Mouse (Mus musculus): Measurements from ENCODE around the gene Arl10. TPM values are rescaled to one million over a fixed set of nuclear protein-coding genes. Genes with fewer than 3 reads are reported as not detected.

Gene Arl10
- polyA plus RNA-seq, 1 experiment: 11.5 TPM

- TF ChIP-seq GATA1 (IDR thresholded peaks at IDR 0.05; ENCODE audit: borderline replicate concordance, low read length) (no peak), FLI1 (IDR thresholded peaks at IDR 0.05; ENCODE audit: low read length) (no peak)
- Histone ChIP-seq H3K9me3 (no peaks in the 10 kb centered on the region), H3K27me3 (replicated peaks) (no peaks in the 10 kb centered on the region), H3K36me3 (replicated peaks; ENCODE audit: low read length) (peaks cover 81% of the 10 kb centered on the region), H3K4me3 (replicated peaks) (peak overlapping the region; percentile 34), H3K4me1 (peaks cover 21% of the 10 kb centered on the region)
Observed at GRCm38 (mm10) chr13:54596107-54596690, 21.4 kb downstream of the Arl10 start.

- H3K36me3 ChIP-seq (replicated peaks; ENCODE audit: low read length): peaks cover 84% of the 10 kb centered on the region
- TF ChIP-seq GATA1 (IDR thresholded peaks at IDR 0.05; ENCODE audit: borderline replicate concordance, low read length): no peak
- no peak for TF ChIP-seq FLI1 (IDR thresholded peaks at IDR 0.05; ENCODE audit: low read length)
- H3K27me3 ChIP-seq (replicated peaks): no peaks in the 10 kb centered on the region
- no peak overlapping the region for H3K4me3 ChIP-seq (replicated peaks)
- H3K9me3 ChIP-seq: no peaks in the 10 kb centered on the region
- H3K4me1 ChIP-seq: peaks cover 15% of the 10 kb centered on the region
Observed at GRCm38 (mm10) chr13:54596870-54597269, 22.1 kb downstream of the Arl10 start.

- H3K36me3 ChIP-seq (replicated peaks; ENCODE audit: low read length): peaks cover 77% of the 10 kb centered on the region
- no peaks in the 10 kb centered on the region for H3K27me3 ChIP-seq (replicated peaks)
- H3K4me3 ChIP-seq (replicated peaks): no peak overlapping the region
- no peak for TF ChIP-seq FLI1 (IDR thresholded peaks at IDR 0.05; ENCODE audit: low read length)
- no peak for TF ChIP-seq GATA1 (IDR thresholded peaks at IDR 0.05; ENCODE audit: borderline replicate concordance, low read length)
- H3K4me1 ChIP-seq: peaks cover 16% of the 10 kb centered on the region
- H3K9me3 ChIP-seq: no peaks in the 10 kb centered on the region
Observed at GRCm38 (mm10) chr13:54598622-54599143, 23.9 kb downstream of the Arl10 start.

- H3K4me1 ChIP-seq: peaks cover 18% of the 10 kb centered on the region
- TF ChIP-seq GATA1 (IDR thresholded peaks at IDR 0.05; ENCODE audit: borderline replicate concordance, low read length) (no peak), FLI1 (IDR thresholded peaks at IDR 0.05; ENCODE audit: low read length) (no peak)
- H3K36me3 ChIP-seq (replicated peaks; ENCODE audit: low read length): peaks cover 67% of the 10 kb centered on the region
- no peak overlapping the region for H3K4me3 ChIP-seq (replicated peaks)
- no peaks in the 10 kb centered on the region for H3K27me3 ChIP-seq (replicated peaks)
- no peaks in the 10 kb centered on the region for H3K9me3 ChIP-seq
Observed at GRCm38 (mm10) chr13:54602639-54603111, 27.9 kb downstream of the Arl10 start.

GRCm38 (mm10) chr13:54603501-54603900 lies 28.7 kb downstream of the Arl10 start:
- peaks cover 18% of the 10 kb centered on the region for H3K4me1 ChIP-seq
- TF ChIP-seq GATA1 (IDR thresholded peaks at IDR 0.05; ENCODE audit: borderline replicate concordance, low read length) (no peak), FLI1 (IDR thresholded peaks at IDR 0.05; ENCODE audit: low read length) (no peak)
- H3K9me3 ChIP-seq: no peaks in the 10 kb centered on the region
- no peak overlapping the region for H3K4me3 ChIP-seq (replicated peaks)
- H3K36me3 ChIP-seq (replicated peaks; ENCODE audit: low read length): peaks cover 59% of the 10 kb centered on the region
- no peaks in the 10 kb centered on the region for H3K27me3 ChIP-seq (replicated peaks)

- H3K36me3 ChIP-seq (replicated peaks; ENCODE audit: low read length): peaks cover 52% of the 10 kb centered on the region
- no peaks in the 10 kb centered on the region for H3K27me3 ChIP-seq (replicated peaks)
- TF ChIP-seq GATA1 (IDR thresholded peaks at IDR 0.05; ENCODE audit: borderline replicate concordance, low read length): no peak
- no peak for TF ChIP-seq FLI1 (IDR thresholded peaks at IDR 0.05; ENCODE audit: low read length)
- peaks cover 25% of the 10 kb centered on the region for H3K4me1 ChIP-seq
- no peaks in the 10 kb centered on the region for H3K9me3 ChIP-seq
- no peak overlapping the region for H3K4me3 ChIP-seq (replicated peaks)
Observed at GRCm38 (mm10) chr13:54604221-54604620, 29.4 kb downstream of the Arl10 start.

GRCm38 (mm10) chr13:54605426-54605825 lies 30.6 kb downstream of the Arl10 start:
- H3K27me3 ChIP-seq (replicated peaks): no peaks in the 10 kb centered on the region
- H3K4me3 ChIP-seq (replicated peaks): no peak overlapping the region
- peaks cover 32% of the 10 kb centered on the region for H3K4me1 ChIP-seq
- no peak for TF ChIP-seq GATA1 (IDR thresholded peaks at IDR 0.05; ENCODE audit: borderline replicate concordance, low read length)
- TF ChIP-seq FLI1 (IDR thresholded peaks at IDR 0.05; ENCODE audit: low read length): no peak
- H3K9me3 ChIP-seq: no peaks in the 10 kb centered on the region
- peaks cover 45% of the 10 kb centered on the region for H3K36me3 ChIP-seq (replicated peaks; ENCODE audit: low read length)

GRCm38 (mm10) chr13:54607204-54607603 lies 32.4 kb downstream of the Arl10 start:
- Histone ChIP-seq H3K9me3 (no peaks in the 10 kb centered on the region), H3K36me3 (replicated peaks; ENCODE audit: low read length) (peaks cover 35% of the 10 kb centered on the region), H3K27me3 (replicated peaks) (no peaks in the 10 kb centered on the region), H3K4me1 (peaks cover 44% of the 10 kb centered on the region), H3K4me3 (replicated peaks) (no peak overlapping the region)
- no peak for TF ChIP-seq GATA1 (IDR thresholded peaks at IDR 0.05; ENCODE audit: borderline replicate concordance, low read length)

GRCm38 (mm10) chr13:54608002-54608401 lies 33.2 kb downstream of the Arl10 start:
- Histone ChIP-seq H3K4me3 (replicated peaks) (no peak overlapping the region), H3K9me3 (no peaks in the 10 kb centered on the region), H3K4me1 (peaks cover 44% of the 10 kb centered on the region), H3K36me3 (replicated peaks; ENCODE audit: low read length) (peaks cover 34% of the 10 kb centered on the region), H3K27me3 (replicated peaks) (no peaks in the 10 kb centered on the region)
- TF ChIP-seq FLI1 (IDR thresholded peaks at IDR 0.05; ENCODE audit: low read length) (no peak), GATA1 (IDR thresholded peaks at IDR 0.05; ENCODE audit: borderline replicate concordance, low read length) (no peak)

- Histone ChIP-seq H3K4me3 (replicated peaks) (no peak overlapping the region), H3K36me3 (replicated peaks; ENCODE audit: low read length) (peaks cover 28% of the 10 kb centered on the region), H3K27me3 (replicated peaks) (no peaks in the 10 kb centered on the region), H3K4me1 (peaks cover 40% of the 10 kb centered on the region), H3K9me3 (no peaks in the 10 kb centered on the region)
- TF ChIP-seq FLI1 (IDR thresholded peaks at IDR 0.05; ENCODE audit: low read length): no peak
- TF ChIP-seq GATA1 (IDR thresholded peaks at IDR 0.05; ENCODE audit: borderline replicate concordance, low read length): no peak
Observed at GRCm38 (mm10) chr13:54608666-54609065, 33.9 kb downstream of the Arl10 start.

Data from megakaryocyte, embryonic 14.5 days (primary cell).